Mouse (Mus musculus): ENCODE data around the gene Sh3gl2.

GRCm38 (mm10) chr4:85257771-85258341 lies 52.9 kb downstream of the Sh3gl2 start:
- TF ChIP-seq CTCF (IDR thresholded peaks at IDR 0.05; ENCODE audit: extremely low read depth, insufficient read depth, low read length) (no peak), POLR2A (IDR thresholded peaks at IDR 0.05; ENCODE audit: extremely low read depth, insufficient read depth, low read length) (no peak)
